Mouse (Mus musculus) kidney, adult 2 months (tissue): Measurements from ENCODE around the gene Irf2bpl.

Experiments used
- CTCF ChIP-seq: fragments of 200-500 bp; conservative IDR thresholded peaks from 2 replicates; pipeline ENCODE4 v1.5.1; 2011; ENCODE audit warnings: low read depth, mild to moderate bottlenecking, control low read depth, low read length, moderate library complexity, mixed read lengths; ENCODE audit not compliant: insufficient read depth, insufficient read length
- POLR2A ChIP-seq: fragments of 200-500 bp; IDR thresholded peaks from one replicate; pipeline ENCODE4 v1.6.1; 2011; ENCODE audit warnings: low read depth, low read length, control low read depth

DNA sequence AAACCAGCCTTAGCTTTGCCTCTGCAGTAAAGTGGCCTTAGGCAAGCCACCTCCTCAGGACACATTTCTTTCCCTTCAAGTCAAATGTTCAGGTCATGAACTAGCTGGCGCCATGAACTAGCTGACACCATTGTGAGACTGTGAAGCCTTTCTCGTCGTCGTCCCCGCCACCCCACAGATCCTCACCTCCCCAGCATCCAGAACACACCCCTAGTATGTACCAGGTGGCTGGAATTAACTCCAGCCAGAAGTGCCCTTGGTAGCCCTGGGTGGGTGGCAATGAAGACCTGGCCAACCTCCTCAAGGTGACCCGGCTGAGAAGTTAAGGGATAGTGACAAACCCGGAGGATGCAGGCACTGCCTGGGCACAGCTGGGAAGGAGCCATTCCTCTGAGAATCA is 21.3 kb upstream of the Irf2bpl start:
- TF ChIP-seq CTCF (no peak), POLR2A (no peak)
